Mouse (Mus musculus): ENCODE measurements at regions not wholly inside any gene's neighbourhood (a gene's known extent, or its start where the extent isn't known, plus 50 kb on each side); places are given as distances from the start of the nearest gene placed in this dataset.

- H3K27me3 ChIP-seq (ENCODE audit: control insufficient read depth, insufficient read depth, low read length), result no peaks in the 10 kb centered on the region
- TF ChIP-seq EP300 (IDR thresholded peaks at IDR 0.05; ENCODE audit: insufficient read depth, low read depth, low read length) (no peak), CTCF (IDR thresholded peaks at IDR 0.05) (no peak), POLR2A (IDR thresholded peaks at IDR 0.05; ENCODE audit: insufficient read depth, low read depth, low read length) (no peak)
Measured at GRCm38 (mm10) chr12:70608672-70609071, 155.8 kb downstream of the Tmx1 start.

GRCm38 (mm10) chr12:70609116-70609871, 156.4 kb downstream of the Tmx1 start:
- Histone ChIP-seq H3K9ac (ENCODE audit: low read depth, low read length) (no peak overlapping the region), H3K27me3 (ENCODE audit: control insufficient read depth, insufficient read depth, low read length) (no peaks in the 10 kb centered on the region), H3K4me1 (ENCODE audit: control insufficient read depth, insufficient read depth, low read length) (peaks cover 17% of the 10 kb centered on the region), H3K27ac (peak overlapping the region; percentile 52), H3K4me3 (no peak overlapping the region), H3K79me2 (replicated peaks; ENCODE audit: control insufficient read depth, insufficient read depth, low read length) (no peaks in the 10 kb centered on the region), H3K36me3 (ENCODE audit: control insufficient read depth, insufficient read depth, low read length) (0 out of 2 replicates have a peak, but pooled peaks cover 2% of the 10 kb centered on the region)
- intact Hi-C loops (cut with DNase I), result no loop called here
- TF ChIP-seq POLR2A (IDR thresholded peaks at IDR 0.05; ENCODE audit: insufficient read depth, low read depth, low read length), result no peak
- DNase-seq, result no peak
- WGBS, result 50% methylated on average over 7 of the region's 7 CpGs

More at GRCm38 (mm10) chr12:70608672-70609071, 155.8 kb downstream of the Tmx1 start:
- Histone ChIP-seq H3K27ac (peak overlapping the region; percentile 52), H3K79me2 (replicated peaks; ENCODE audit: control insufficient read depth, insufficient read depth, low read length) (no peaks in the 10 kb centered on the region), H3K9ac (ENCODE audit: low read depth, low read length) (no peak overlapping the region), H3K36me3 (ENCODE audit: control insufficient read depth, insufficient read depth, low read length) (0 out of 2 replicates have a peak, but pooled peaks cover 2% of the 10 kb centered on the region), H3K4me1 (ENCODE audit: control insufficient read depth, insufficient read depth, low read length) (peaks cover 17% of the 10 kb centered on the region), H3K4me3 (no peak overlapping the region)
- WGBS, result 44% methylated on average over 5 of the region's 5 CpGs
- DNase-seq, result no peak
- intact Hi-C loops (cut with DNase I), result no loop called here

GRCm38 (mm10) chr12:70611891-70612290, 159.0 kb downstream of the Tmx1 start:
- peak; percentile 46 to 71 for DNase-seq
- Histone ChIP-seq H3K4me3 (no peak overlapping the region), H3K9ac (ENCODE audit: low read depth, low read length) (no peak overlapping the region), H3K27me3 (ENCODE audit: control insufficient read depth, insufficient read depth, low read length) (no peaks in the 10 kb centered on the region), H3K36me3 (ENCODE audit: control insufficient read depth, insufficient read depth, low read length) (peaks cover 7% of the 10 kb centered on the region; the same call in 1 of the 2 replicates), H3K79me2 (replicated peaks; ENCODE audit: control insufficient read depth, insufficient read depth, low read length) (no peaks in the 10 kb centered on the region), H3K4me1 (ENCODE audit: control insufficient read depth, insufficient read depth, low read length) (peaks cover 26% of the 10 kb centered on the region), H3K27ac (peak overlapping the region; percentile 66)
- intact Hi-C loops (cut with DNase I), result no loop called here
- TF ChIP-seq EP300 (IDR thresholded peaks at IDR 0.05; ENCODE audit: insufficient read depth, low read depth, low read length) (0 out of 2 replicates have a peak, but pooled peaks have one; percentile 25), CTCF (IDR thresholded peaks at IDR 0.05) (no peak)
- 42% methylated on average over 5 of the region's 5 CpGs for WGBS

GRCm38 (mm10) chr12:70613244-70613643, 160.3 kb downstream of the Tmx1 start:
- H3K4me3 ChIP-seq, result no peak overlapping the region
- no peaks in the 10 kb centered on the region for H3K27me3 ChIP-seq (ENCODE audit: control insufficient read depth, insufficient read depth, low read length)
- H3K79me2 ChIP-seq (replicated peaks; ENCODE audit: control insufficient read depth, insufficient read depth, low read length), result no peaks in the 10 kb centered on the region
- intact Hi-C loops (cut with DNase I), result no loop called here
- peaks cover 7% of the 10 kb centered on the region; the same call in 1 of the 2 replicates for H3K36me3 ChIP-seq (ENCODE audit: control insufficient read depth, insufficient read depth, low read length)
- peaks cover 26% of the 10 kb centered on the region for H3K4me1 ChIP-seq (ENCODE audit: control insufficient read depth, insufficient read depth, low read length)
- DNase-seq, result no peak
- TF ChIP-seq CTCF (IDR thresholded peaks at IDR 0.05), result no peak
- TF ChIP-seq EP300 (IDR thresholded peaks at IDR 0.05; ENCODE audit: insufficient read depth, low read depth, low read length), result no peak
- no peak for TF ChIP-seq POLR2A (IDR thresholded peaks at IDR 0.05; ENCODE audit: insufficient read depth, low read depth, low read length)
- no peak overlapping the region for H3K9ac ChIP-seq (ENCODE audit: low read depth, low read length)
- 45% methylated on average over 5 of the region's 5 CpGs for WGBS
- no peak overlapping the region; the same call in 1 of the 2 replicates for H3K27ac ChIP-seq

GRCm38 (mm10) chr12:70614101-70614500, 161.2 kb downstream of the Tmx1 start:
- peaks cover 20% of the 10 kb centered on the region for H3K4me1 ChIP-seq (ENCODE audit: control insufficient read depth, insufficient read depth, low read length)
- no peak for DNase-seq
- WGBS, result 87% methylated on average over 2 of the region's 2 CpGs

GRCm38 (mm10) chr12:70614686-70615085, 161.8 kb downstream of the Tmx1 start:
- Histone ChIP-seq H3K9ac (ENCODE audit: low read depth, low read length) (no peak overlapping the region), H3K79me2 (replicated peaks; ENCODE audit: control insufficient read depth, insufficient read depth, low read length) (no peaks in the 10 kb centered on the region), H3K4me1 (ENCODE audit: control insufficient read depth, insufficient read depth, low read length) (peaks cover 17% of the 10 kb centered on the region), H3K27me3 (ENCODE audit: control insufficient read depth, insufficient read depth, low read length) (no peaks in the 10 kb centered on the region), H3K27ac (no peak overlapping the region; the same call in 1 of the 2 replicates), H3K36me3 (ENCODE audit: control insufficient read depth, insufficient read depth, low read length) (peaks cover 4% of the 10 kb centered on the region; the same call in 1 of the 2 replicates), H3K4me3 (no peak overlapping the region)
- DNase-seq, result no peak
- no peak for TF ChIP-seq EP300 (IDR thresholded peaks at IDR 0.05; ENCODE audit: insufficient read depth, low read depth, low read length)
- TF ChIP-seq CTCF (IDR thresholded peaks at IDR 0.05), result no peak
- TF ChIP-seq POLR2A (IDR thresholded peaks at IDR 0.05; ENCODE audit: insufficient read depth, low read depth, low read length), result no peak
- WGBS, result 83% methylated on average over 2 of the region's 2 CpGs
- intact Hi-C loops (cut with DNase I), result no loop called here

More at GRCm38 (mm10) chr12:70614101-70614500, 161.2 kb downstream of the Tmx1 start:
- Histone ChIP-seq H3K9ac (ENCODE audit: low read depth, low read length) (no peak overlapping the region), H3K36me3 (ENCODE audit: control insufficient read depth, insufficient read depth, low read length) (peaks cover 7% of the 10 kb centered on the region; the same call in 1 of the 2 replicates), H3K27me3 (ENCODE audit: control insufficient read depth, insufficient read depth, low read length) (no peaks in the 10 kb centered on the region), H3K4me3 (no peak overlapping the region), H3K27ac (peak overlapping the region; percentile 5), H3K79me2 (replicated peaks; ENCODE audit: control insufficient read depth, insufficient read depth, low read length) (no peaks in the 10 kb centered on the region)
- intact Hi-C loops (cut with DNase I), result no loop called here
- TF ChIP-seq POLR2A (IDR thresholded peaks at IDR 0.05; ENCODE audit: insufficient read depth, low read depth, low read length), result no peak
- no peak for TF ChIP-seq EP300 (IDR thresholded peaks at IDR 0.05; ENCODE audit: insufficient read depth, low read depth, low read length)
- TF ChIP-seq CTCF (IDR thresholded peaks at IDR 0.05), result no peak

Measured in heart, adult 2 months (tissue).